Mouse (Mus musculus) G1E (cell line): ENCODE data around the gene Rbm5. TPM values are rescaled to one million over a fixed set of nuclear protein-coding genes. Genes with fewer than 3 reads are reported as not detected.

Source experiments
- ATAC-seq: 2 replicates; pipeline ENCODE4 v1.8.0; 2016; ENCODE audit warnings: mild to moderate bottlenecking; ENCODE audit not compliant: insufficient number of reproducible peaks, poor library complexity, low FRiP score, severe bottlenecking; ENCODE audit errors: extremely low read depth
- DNase-seq: peaks from one replicate; pipeline ENCODE4 v3.0.0; 2012; ENCODE audit warnings: low spot score
- H3K27me3 ChIP-seq: 2 replicates; pipeline ENCODE4 v1.6.1; 2012; ENCODE audit warnings: mild to moderate bottlenecking, low read length, inconsistent platforms; ENCODE audit not compliant: insufficient read depth
- H3K36me3 ChIP-seq: replicated peaks from 2 replicates; pipeline ENCODE3; 2012; ENCODE audit warnings: mild to moderate bottlenecking, inconsistent platforms
- H3K4me1 ChIP-seq: 2 replicates; pipeline ENCODE4 v1.6.1; 2012; ENCODE audit warnings: low read depth, low read length, inconsistent platforms, mixed read lengths; ENCODE audit not compliant: insufficient read depth
- H3K4me3 ChIP-seq: 2 replicates; pipeline ENCODE4 v1.5.1; 2012; ENCODE audit warnings: low read depth, mild to moderate bottlenecking, inconsistent platforms, low read length, moderate library complexity, mixed read lengths
- H3K9me3 ChIP-seq: replicated peaks from 2 replicates; pipeline ENCODE4 v1.6.1; 2012; ENCODE audit warnings: inconsistent platforms
- CTCF ChIP-seq: IDR thresholded peaks from 2 replicates; pipeline ENCODE4 v1.5.1; 2012; ENCODE audit warnings: low read depth, low read length, inconsistent platforms, mixed read lengths
- GATA1 ChIP-seq: IDR thresholded peaks from 2 replicates; pipeline ENCODE4 v1.6.1; 2012; ENCODE audit warnings: borderline replicate concordance, low read length, inconsistent platforms, mixed read lengths
- GATA2 ChIP-seq: IDR thresholded peaks from 2 replicates; pipeline ENCODE4 v1.6.1; 2012; ENCODE audit warnings: low read depth, low read length, inconsistent platforms, borderline replicate concordance
- POLR2AphosphoS5 ChIP-seq: IDR thresholded peaks from 2 replicates; pipeline ENCODE4 v1.6.1; 2012; ENCODE audit warnings: low read depth, low read length, inconsistent platforms; ENCODE audit not compliant: insufficient replicate concordance
- TAL1 ChIP-seq: conservative IDR thresholded peaks from 2 replicates; pipeline ENCODE4 v1.6.1; 2012; ENCODE audit warnings: low read depth, low read length, inconsistent platforms, mixed read lengths
- polyA plus RNA-seq: library from polyadenylated mRNA; stranded (reverse); fragments of >175 nt; gene quantifications from 2 replicates; pipeline ENCODE4 v1.2.3, GENCODE M21; 2012
- total RNA-seq, 2 experiments: library from RNA; stranded (forward) in 1 of 2; stranded (reverse) in 1 of 2; fragments of 200-1000 nt in 1 of 2; fragments of >200 nt in 1 of 2; fragmentation: Nextera tagmentation in 1 of 2; gene quantifications; 2 replicates each; pipeline ENCODE4 v1.2.3; 2014 to 2017

The Rbm5 gene
- total and polyA plus RNA-seq, 3 experiments: 23.4 to 467 (median 271) TPM

DNA sequence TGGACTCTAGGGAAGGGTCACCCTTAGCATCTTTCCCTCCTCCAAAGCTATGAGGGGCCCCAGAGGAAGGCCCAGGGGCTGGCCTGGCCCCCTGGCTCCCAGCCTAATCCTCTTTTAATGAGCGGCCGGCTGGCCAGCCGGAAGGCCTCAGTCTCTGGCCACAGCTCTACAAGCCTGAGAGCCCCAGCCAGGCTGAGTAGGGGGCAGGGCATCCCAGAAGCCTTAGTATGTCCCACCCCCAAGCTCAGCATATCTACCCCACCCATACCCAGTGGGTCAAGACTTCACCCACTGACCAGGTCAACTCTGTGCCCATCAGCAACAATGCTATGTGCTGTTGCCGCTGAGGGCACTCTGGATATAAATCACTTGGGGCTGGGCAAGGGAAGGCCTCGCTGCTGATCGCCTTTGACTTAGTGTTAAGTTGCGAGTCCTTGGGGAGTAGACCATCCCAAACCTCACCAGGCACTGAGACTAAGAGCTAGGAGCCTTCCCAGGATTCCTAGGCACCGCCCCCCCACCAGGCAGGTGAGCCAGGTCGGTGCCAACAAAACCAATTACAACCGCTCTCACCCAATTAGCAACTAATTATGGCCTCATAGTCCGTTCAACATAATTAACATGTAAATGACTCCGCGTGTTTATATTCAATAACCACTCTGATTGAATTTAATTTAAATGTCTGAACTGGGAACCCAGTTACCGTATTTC is 72.8 kb downstream of the Rbm5 start:
- no peak for TF ChIP-seq GATA2
- no peak for TF ChIP-seq POLR2AphosphoS5
- TF ChIP-seq CTCF: no peak
- no peak for TF ChIP-seq TAL1
- no peaks in the 10 kb centered on the region for H3K4me1 ChIP-seq
- no peak overlapping the region for H3K4me3 ChIP-seq
- ATAC-seq (no peak), DNase-seq (no peak)
- H3K9me3 ChIP-seq: no peaks in the 10 kb centered on the region
- H3K36me3 ChIP-seq: no peaks in the 10 kb centered on the region
- peaks cover 83% of the 10 kb centered on the region for H3K27me3 ChIP-seq

DNA sequence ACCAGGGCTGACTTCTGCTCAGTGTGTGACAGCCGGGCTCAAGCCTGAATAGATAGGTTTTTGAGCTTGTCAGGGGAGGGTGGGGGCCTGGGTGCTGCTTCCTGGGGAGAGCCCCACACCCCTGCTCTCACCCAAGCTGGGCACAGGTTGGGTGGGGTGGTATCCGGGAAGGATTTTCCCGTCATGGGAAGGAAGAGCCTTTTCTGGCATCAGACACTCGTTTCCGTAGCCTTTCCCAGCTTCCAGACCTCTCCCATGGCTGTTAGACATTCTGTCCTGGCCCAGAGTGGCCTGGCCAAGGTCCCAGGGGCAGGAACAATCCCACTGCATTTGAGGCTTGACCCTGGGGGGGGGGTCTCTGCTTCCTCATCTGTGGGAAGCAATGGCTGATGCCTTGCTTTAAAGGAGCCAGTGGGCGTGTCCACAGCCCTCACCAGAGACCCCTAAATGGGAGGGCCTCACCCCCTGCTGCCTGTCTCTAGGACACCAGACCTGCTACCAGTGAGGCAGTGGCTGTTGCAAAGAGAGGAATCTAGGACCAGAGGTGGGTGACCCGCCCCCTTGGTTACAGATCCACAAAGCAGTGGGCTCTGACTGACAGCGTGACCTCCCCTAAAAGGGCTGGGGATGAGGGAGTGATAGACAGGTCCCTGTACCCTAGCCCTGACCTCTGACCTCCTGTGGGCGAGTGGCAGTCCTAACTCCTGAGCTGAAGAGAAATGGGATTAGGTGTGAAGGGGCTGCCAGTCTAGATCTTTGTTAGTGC is 73.8 kb downstream of the Rbm5 start:
- ATAC-seq (no peak), DNase-seq (no peak)
- Histone ChIP-seq H3K4me1 (0 out of 2 replicates have a peak, but pooled peaks cover 3% of the 10 kb centered on the region), H3K4me3 (no peak overlapping the region), H3K9me3 (no peaks in the 10 kb centered on the region), H3K27me3 (peaks cover 84% of the 10 kb centered on the region), H3K36me3 (no peaks in the 10 kb centered on the region)
- TF ChIP-seq CTCF (no peak), GATA1 (no peak), GATA2 (no peak), TAL1 (no peak), POLR2AphosphoS5 (no peak)

DNA sequence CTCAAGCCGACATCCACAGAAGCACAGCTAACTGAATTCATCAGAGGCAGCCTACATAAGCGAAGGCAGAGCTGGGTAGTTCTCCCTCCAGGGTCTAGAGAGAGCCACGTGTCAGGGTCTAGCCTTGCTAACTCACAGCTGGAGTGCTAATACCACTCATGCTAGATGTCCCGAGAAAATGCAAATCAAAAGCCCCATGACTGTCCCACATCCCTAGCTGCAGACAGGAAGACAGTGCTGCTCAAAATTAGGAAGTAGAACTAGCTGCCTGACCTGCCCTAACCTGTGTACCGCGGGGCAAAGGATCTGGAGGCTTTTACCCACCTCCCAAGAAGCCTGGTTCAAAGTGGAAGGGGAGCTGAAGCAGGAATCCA is 74.7 kb downstream of the Rbm5 start:
- TF ChIP-seq POLR2AphosphoS5 (no peak), CTCF (no peak), GATA2 (no peak), GATA1 (no peak), TAL1 (no peak)
- DNase-seq: no peak

DNA sequence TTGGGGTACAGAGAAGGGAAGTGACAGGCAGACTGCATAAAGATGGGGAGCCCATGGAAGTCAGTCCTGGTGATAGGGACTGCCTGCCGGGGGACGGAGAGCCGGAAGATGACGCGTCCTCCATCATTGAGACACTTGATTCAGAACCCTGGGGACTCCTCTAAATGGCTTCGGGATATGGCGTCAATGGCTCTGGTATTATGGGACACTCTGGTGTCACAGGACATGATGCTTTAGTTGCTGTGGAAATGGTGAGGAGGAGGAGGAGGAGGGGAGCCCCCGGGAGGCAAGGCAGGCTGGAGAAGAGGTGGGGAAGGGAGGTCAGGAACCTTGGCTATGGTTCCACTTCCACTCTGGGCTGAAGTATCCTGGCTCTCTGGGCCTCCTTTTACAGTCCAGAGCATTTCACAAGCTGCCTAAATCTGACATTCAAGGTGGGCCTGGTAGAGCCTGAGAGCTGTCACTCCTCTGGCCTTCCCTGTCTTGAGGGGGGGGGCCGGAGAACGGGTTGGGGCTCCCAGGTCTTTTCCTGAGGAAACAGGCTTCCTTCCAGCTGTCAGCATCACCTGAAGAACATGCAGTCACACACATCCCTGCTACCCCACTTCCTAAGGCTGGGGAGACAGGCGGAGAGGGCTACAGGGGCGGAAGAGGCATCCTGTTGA is 75.2 kb downstream of the Rbm5 start:
- Histone ChIP-seq H3K4me3 (no peak overlapping the region), H3K27me3 (peaks cover 84% of the 10 kb centered on the region), H3K9me3 (no peaks in the 10 kb centered on the region), H3K36me3 (no peaks in the 10 kb centered on the region), H3K4me1 (0 out of 2 replicates have a peak, but pooled peaks cover 3% of the 10 kb centered on the region)
- DNase-seq (no peak), ATAC-seq (no peak)
- TF ChIP-seq TAL1 (no peak), GATA2 (no peak), GATA1 (no peak), POLR2AphosphoS5 (no peak), CTCF (no peak)

More for the DNA sequence above, 74.7 kb downstream of the Rbm5 start:
- ATAC-seq: no peak
- no peaks in the 10 kb centered on the region for H3K9me3 ChIP-seq
- no peak overlapping the region for H3K4me3 ChIP-seq
- 0 out of 2 replicates have a peak, but pooled peaks cover 3% of the 10 kb centered on the region for H3K4me1 ChIP-seq
- H3K27me3 ChIP-seq: peaks cover 86% of the 10 kb centered on the region
- no peaks in the 10 kb centered on the region for H3K36me3 ChIP-seq

DNA sequence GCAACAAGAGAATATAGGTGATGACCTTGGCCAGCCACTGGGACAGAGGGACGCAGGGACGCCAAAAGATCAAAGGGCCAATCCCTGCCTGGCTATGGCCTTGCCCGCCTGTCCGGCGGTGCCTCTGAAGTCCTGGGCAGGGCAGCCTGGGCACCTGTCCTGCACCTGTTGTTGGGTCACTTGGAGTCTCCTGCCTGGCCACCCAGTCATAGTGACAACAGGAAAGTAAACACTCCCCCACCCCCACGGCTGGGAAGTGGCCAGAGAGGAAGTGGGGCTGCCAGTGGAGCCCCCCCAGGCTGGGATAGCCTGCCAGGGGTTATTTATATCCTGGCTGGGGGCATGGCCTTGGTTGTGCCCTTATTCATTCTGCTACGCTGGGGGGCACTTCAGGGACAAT is 76.2 kb downstream of the Rbm5 start:
- ATAC-seq (no peak), DNase-seq (no peak)
- 0 out of 2 replicates have a peak, but pooled peaks cover 3% of the 10 kb centered on the region for H3K4me1 ChIP-seq
- no peaks in the 10 kb centered on the region for H3K36me3 ChIP-seq
- TF ChIP-seq GATA2 (no peak), TAL1 (no peak), CTCF (no peak), POLR2AphosphoS5 (no peak), GATA1 (no peak)
- H3K4me3 ChIP-seq: no peak overlapping the region
- peaks cover 84% of the 10 kb centered on the region for H3K27me3 ChIP-seq
- no peaks in the 10 kb centered on the region for H3K9me3 ChIP-seq

DNA sequence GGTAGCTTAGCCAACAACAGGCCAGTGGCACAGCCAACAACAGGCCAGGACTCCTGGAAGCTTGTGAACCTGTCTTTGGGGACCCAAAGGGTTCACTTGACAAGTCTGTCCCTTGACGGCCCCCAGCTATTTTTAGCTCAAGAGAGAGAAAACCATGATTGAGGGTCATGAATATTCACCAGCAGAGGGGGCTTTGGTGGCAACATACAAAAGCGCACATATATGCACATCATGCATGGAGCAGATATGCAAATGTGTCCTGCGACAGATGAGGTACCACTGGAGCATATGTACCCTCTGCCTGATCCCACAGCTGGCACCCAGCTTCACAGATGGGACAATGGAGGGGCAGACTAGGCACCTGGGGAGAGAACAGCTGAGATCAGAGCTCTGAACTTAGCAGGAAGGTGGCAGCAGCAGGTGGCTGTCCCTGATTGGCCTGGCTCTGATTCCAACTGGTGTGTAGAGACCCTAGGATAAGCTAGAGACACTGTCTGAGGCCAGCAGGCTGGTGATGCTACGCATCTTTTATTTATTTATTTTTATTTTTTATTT is 77.3 kb downstream of the Rbm5 start:
- Histone ChIP-seq H3K36me3 (no peaks in the 10 kb centered on the region), H3K4me1 (0 out of 2 replicates have a peak, but pooled peaks cover 3% of the 10 kb centered on the region), H3K27me3 (peaks cover 82% of the 10 kb centered on the region), H3K9me3 (no peaks in the 10 kb centered on the region), H3K4me3 (no peak overlapping the region)
- DNase-seq: no peak
- no peak for ATAC-seq
- TF ChIP-seq TAL1 (no peak), GATA1 (no peak), GATA2 (no peak), CTCF (no peak), POLR2AphosphoS5 (no peak)
